Mouse (Mus musculus) cerebellum, adult 2 months (tissue): ENCODE data around the gene Sema5b. TPM values are rescaled to one million over a fixed set of nuclear protein-coding genes. Genes with fewer than 3 reads are reported as not detected.
"Not testable (repeated sequence)": the region's sequence is repeated elsewhere in the genome, so short reads cannot be mapped to it uniquely, and the experiment has no call there.

Experiments
- DNase-seq, 2 experiments: peaks; one replicate each; pipeline ENCODE4 v3.0.0; 2021
- H3K27ac ChIP-seq: fragments of 200-500 bp; 2 replicates; pipeline ENCODE4 v1.5.1; 2012; ENCODE audit warnings: low read length, control low read depth, inconsistent platforms; ENCODE audit not compliant: insufficient read depth
- H3K27me3 ChIP-seq: fragments of 200-500 bp; 2 replicates; pipeline ENCODE4 v1.6.1; 2012; ENCODE audit warnings: inconsistent platforms, mild to moderate bottlenecking, low read length, moderate library complexity; ENCODE audit not compliant: control insufficient read depth, insufficient read depth
- H3K4me1 ChIP-seq: fragments of 200-500 bp; 2 replicates; pipeline ENCODE4 v1.6.1; 2011; ENCODE audit warnings: low read length; ENCODE audit not compliant: control insufficient read depth, insufficient read depth
- H3K4me3 ChIP-seq: fragments of 200-500 bp; replicated peaks from 2 replicates; pipeline ENCODE3; 2011; ENCODE audit warnings: mild to moderate bottlenecking, low read depth, low read length, control low read depth; ENCODE audit not compliant: insufficient read depth
- CTCF ChIP-seq: fragments of 200-500 bp; IDR thresholded peaks from 2 replicates; pipeline ENCODE4 v1.5.1; 2011; ENCODE audit warnings: low read depth, mild to moderate bottlenecking, control low read depth, low read length, moderate library complexity, borderline replicate concordance; ENCODE audit not compliant: insufficient read depth
- POLR2A ChIP-seq: fragments of 200-500 bp; IDR thresholded peaks from 2 replicates; pipeline ENCODE4 v1.6.1; 2011; ENCODE audit warnings: low read length, control low read depth, borderline replicate concordance; ENCODE audit not compliant: insufficient read depth
- WGBS: fragments of 180-500 bp; shearing (Covaris S2); methylation state at CpG from one replicate; pipeline ENCODE4 v1.1.7; 2018; 5-methylcytosine and 5-hydroxymethylcytosine counted together
- polyA plus RNA-seq: library from polyadenylated mRNA; depleted of rRNA; stranded (reverse); fragments of >200 nt; gene quantifications from 2 replicates; pipeline ENCODE4 v1.2.3, GENCODE M21; 2012

Gene Sema5b
- polyA plus RNA-seq, 1 experiment: 13.5 TPM

- Histone ChIP-seq H3K4me3 (no peak overlapping the region), H3K4me1 (no peaks in the 10 kb centered on the region), H3K27ac (no peak overlapping the region), H3K27me3 (no peaks in the 10 kb centered on the region)
- WGBS: 85% methylated on average over 6 of the region's 6 CpGs
- DNase-seq: no peak
- TF ChIP-seq POLR2A (no peak), CTCF (no peak)
These were observed 16.1 kb downstream of the Sema5b start for GRCm38 (mm10) chr16:35557038-35557437.

- no peaks in the 10 kb centered on the region for H3K4me1 ChIP-seq
- DNase-seq: no peak
- TF ChIP-seq POLR2A (no peak), CTCF (no peak)
- no peaks in the 10 kb centered on the region for H3K27me3 ChIP-seq
- H3K4me3 ChIP-seq: no peak overlapping the region
- no peak overlapping the region for H3K27ac ChIP-seq
- 65% methylated on average over 6 of the region's 6 CpGs for WGBS
These were observed 20.6 kb downstream of the Sema5b start for GRCm38 (mm10) chr16:35561541-35561940.

- DNase-seq: no peak
- Histone ChIP-seq H3K4me1 (peaks cover 4% of the 10 kb centered on the region; the same call in 1 of the 2 replicates), H3K27me3 (no peaks in the 10 kb centered on the region), H3K4me3 (no peak overlapping the region), H3K27ac (no peak overlapping the region)
- no peak for TF ChIP-seq CTCF
- TF ChIP-seq POLR2A: no peak
- 79% methylated on average over 22 of the region's 22 CpGs for WGBS
These were observed 23.4 kb downstream of the Sema5b start for GRCm38 (mm10) chr16:35564246-35564905.

- not testable (repeated sequence) for DNase-seq, H3K4me3 ChIP-seq, H3K4me1 ChIP-seq, H3K27ac ChIP-seq, H3K27me3 ChIP-seq
- WGBS: over 99% methylated on average over 5 of the region's 5 CpGs
These were observed 24.7 kb downstream of the Sema5b start for GRCm38 (mm10) chr16:35565601-35566000.

GRCm38 (mm10) chr16:35568225-35568880 is 27.4 kb downstream of the Sema5b start:
- TF ChIP-seq CTCF: no peak
- TF ChIP-seq POLR2A: no peak
- DNase-seq: no peak
- WGBS: 38% methylated on average over 15 of the region's 15 CpGs

GRCm38 (mm10) chr16:35569347-35569746 is 28.4 kb downstream of the Sema5b start:
- no peak for TF ChIP-seq CTCF
- TF ChIP-seq POLR2A: no peak
- H3K27ac ChIP-seq: no peak overlapping the region
- 90% methylated on average over 2 of the region's 2 CpGs for WGBS

More at GRCm38 (mm10) chr16:35568225-35568880, 27.4 kb downstream of the Sema5b start:
- H3K4me3 ChIP-seq: no peak overlapping the region
- no peaks in the 10 kb centered on the region; the same call in 1 of the 2 replicates for H3K27me3 ChIP-seq
- no peak overlapping the region for H3K27ac ChIP-seq
- H3K4me1 ChIP-seq: peaks cover 6% of the 10 kb centered on the region

GRCm38 (mm10) chr16:35569758-35570157 is 28.8 kb downstream of the Sema5b start:
- TF ChIP-seq POLR2A: no peak
- TF ChIP-seq CTCF: no peak
- no peak for DNase-seq
- no peaks in the 10 kb centered on the region; the same call in 1 of the 2 replicates for H3K27me3 ChIP-seq
- no peak overlapping the region for H3K27ac ChIP-seq
- no peak overlapping the region for H3K4me3 ChIP-seq
- H3K4me1 ChIP-seq: peaks cover 10% of the 10 kb centered on the region
- 77% methylated on average over 9 of the region's 9 CpGs for WGBS

More at GRCm38 (mm10) chr16:35569347-35569746, 28.4 kb downstream of the Sema5b start:
- H3K27me3 ChIP-seq: no peaks in the 10 kb centered on the region; the same call in 1 of the 2 replicates
- no peak for DNase-seq
- no peak overlapping the region for H3K4me3 ChIP-seq
- peaks cover 10% of the 10 kb centered on the region for H3K4me1 ChIP-seq

- Histone ChIP-seq H3K27me3 (no peaks in the 10 kb centered on the region; the same call in 1 of the 2 replicates), H3K4me1 (peaks cover 10% of the 10 kb centered on the region), H3K27ac (no peak overlapping the region), H3K4me3 (no peak overlapping the region)
- DNase-seq: no peak
- WGBS: 39% methylated on average over 12 of the region's 12 CpGs
- TF ChIP-seq POLR2A: no peak
- no peak for TF ChIP-seq CTCF
These were observed 29.7 kb downstream of the Sema5b start for GRCm38 (mm10) chr16:35570627-35571026.

- TF ChIP-seq POLR2A: no peak
- 72% methylated on average over 3 of the region's 3 CpGs for WGBS
- Histone ChIP-seq H3K27ac (no peak overlapping the region), H3K27me3 (no peaks in the 10 kb centered on the region; the same call in 1 of the 2 replicates), H3K4me1 (peaks cover 20% of the 10 kb centered on the region), H3K4me3 (no peak overlapping the region)
- peak in 1 of 2 experiments; percentile 54 for DNase-seq
These were observed 32.6 kb downstream of the Sema5b start for GRCm38 (mm10) chr16:35573586-35573985.
